Mouse (Mus musculus): ENCODE results near the gene Akap7.

- TF ChIP-seq CTCF (IDR thresholded peaks at IDR 0.05; ENCODE audit: low read depth) (no peak), EP300 (IDR thresholded peaks at IDR 0.05; ENCODE audit: low read depth) (no peak)
These were observed 109.6 kb downstream of the Akap7 start for GRCm38 (mm10) chr10:25198048-25198447.
